Mouse (Mus musculus): Measurements from ENCODE around the gene Trp53tg5. TPM values are rescaled to one million over a fixed set of nuclear protein-coding genes. Genes with fewer than 3 reads are reported as not detected.

The Trp53tg5 gene
- polyA plus RNA-seq, 1 experiment, result not detected

- peaks cover 26% of the 10 kb centered on the region for H3K36me3 ChIP-seq (ENCODE audit: control insufficient read depth, insufficient read depth, low read length, poor library complexity, severe bottlenecking)
- no peaks in the 10 kb centered on the region for H3K9me3 ChIP-seq (replicated peaks; ENCODE audit: control insufficient read depth, insufficient read depth, low read length, poor library complexity, severe bottlenecking)
- H3K27ac ChIP-seq (ENCODE audit: insufficient read depth, low read length), result peak overlapping the region; percentile 40
- H3K27me3 ChIP-seq (ENCODE audit: control insufficient read depth, insufficient read depth, low read length, poor library complexity, severe bottlenecking), result no peaks in the 10 kb centered on the region
- peak overlapping the region; percentile 26 for H3K4me3 ChIP-seq (ENCODE audit: low read depth, low read length)
- peaks cover 25% of the 10 kb centered on the region for H3K4me1 ChIP-seq (ENCODE audit: control insufficient read depth, insufficient read depth, low read length)
- TF ChIP-seq CTCF (IDR thresholded peaks at IDR 0.05; ENCODE audit: low read depth, low read length) (no peak), EP300 (IDR thresholded peaks at IDR 0.05; ENCODE audit: insufficient read depth, low read depth, low read length) (no peak; the same call in 1 of the 2 replicates)
- H3K9ac ChIP-seq (ENCODE audit: low read depth, poor library complexity, severe bottlenecking), result peak overlapping the region; percentile 58
These were observed 42.8 kb downstream of the Trp53tg5 start for GRCm38 (mm10) chr2:164430697-164431096.

- TF ChIP-seq CTCF (IDR thresholded peaks at IDR 0.05; ENCODE audit: low read depth, low read length), result no peak
- TF ChIP-seq EP300 (IDR thresholded peaks at IDR 0.05; ENCODE audit: insufficient read depth, low read depth, low read length), result no peak
- no peak for TF ChIP-seq POLR2A (IDR thresholded peaks at IDR 0.05; ENCODE audit: insufficient read depth, low read length)
- peaks cover 18% of the 10 kb centered on the region for H3K4me1 ChIP-seq (ENCODE audit: control insufficient read depth, insufficient read depth, low read length)
These were observed 43.5 kb downstream of the Trp53tg5 start for GRCm38 (mm10) chr2:164429881-164430615.

GRCm38 (mm10) chr2:164428451-164428850 lies 45.1 kb downstream of the Trp53tg5 start:
- H3K4me3 ChIP-seq (ENCODE audit: low read depth, low read length), result no peak overlapping the region
- TF ChIP-seq EP300 (IDR thresholded peaks at IDR 0.05; ENCODE audit: insufficient read depth, low read depth, low read length), result no peak
- no peak for TF ChIP-seq CTCF (IDR thresholded peaks at IDR 0.05; ENCODE audit: low read depth, low read length)
- no peak for TF ChIP-seq POLR2A (IDR thresholded peaks at IDR 0.05; ENCODE audit: insufficient read depth, low read length)
- peaks cover 14% of the 10 kb centered on the region for H3K4me1 ChIP-seq (ENCODE audit: control insufficient read depth, insufficient read depth, low read length)
- no peaks in the 10 kb centered on the region for H3K27me3 ChIP-seq (ENCODE audit: control insufficient read depth, insufficient read depth, low read length, poor library complexity, severe bottlenecking)
- H3K36me3 ChIP-seq (ENCODE audit: control insufficient read depth, insufficient read depth, low read length, poor library complexity, severe bottlenecking), result peaks cover 41% of the 10 kb centered on the region
- H3K27ac ChIP-seq (ENCODE audit: insufficient read depth, low read length), result no peak overlapping the region
- H3K9me3 ChIP-seq (replicated peaks; ENCODE audit: control insufficient read depth, insufficient read depth, low read length, poor library complexity, severe bottlenecking), result no peaks in the 10 kb centered on the region
- no peak overlapping the region for H3K9ac ChIP-seq (ENCODE audit: low read depth, poor library complexity, severe bottlenecking)

More at GRCm38 (mm10) chr2:164429881-164430615, 43.5 kb downstream of the Trp53tg5 start:
- Histone ChIP-seq H3K27me3 (ENCODE audit: control insufficient read depth, insufficient read depth, low read length, poor library complexity, severe bottlenecking) (no peaks in the 10 kb centered on the region), H3K27ac (ENCODE audit: insufficient read depth, low read length) (peak overlapping the region; percentile 40), H3K9me3 (replicated peaks; ENCODE audit: control insufficient read depth, insufficient read depth, low read length, poor library complexity, severe bottlenecking) (no peaks in the 10 kb centered on the region), H3K36me3 (ENCODE audit: control insufficient read depth, insufficient read depth, low read length, poor library complexity, severe bottlenecking) (peaks cover 32% of the 10 kb centered on the region), H3K4me3 (ENCODE audit: low read depth, low read length) (peak overlapping the region; percentile 9), H3K9ac (ENCODE audit: low read depth, poor library complexity, severe bottlenecking) (0 out of 2 replicates have a peak overlapping the region, but pooled peaks have one; percentile 58)

- peaks cover 43% of the 10 kb centered on the region for H3K36me3 ChIP-seq (ENCODE audit: control insufficient read depth, insufficient read depth, low read length, poor library complexity, severe bottlenecking)
These were observed 46.6 kb downstream of the Trp53tg5 start for GRCm38 (mm10) chr2:164426952-164427351.

GRCm38 (mm10) chr2:164426121-164426520 lies 47.4 kb downstream of the Trp53tg5 start:
- H3K27ac ChIP-seq (ENCODE audit: insufficient read depth, low read length), result no peak overlapping the region
- peaks cover 43% of the 10 kb centered on the region for H3K36me3 ChIP-seq (ENCODE audit: control insufficient read depth, insufficient read depth, low read length, poor library complexity, severe bottlenecking)
- H3K9me3 ChIP-seq (replicated peaks; ENCODE audit: control insufficient read depth, insufficient read depth, low read length, poor library complexity, severe bottlenecking), result no peaks in the 10 kb centered on the region
- peaks cover 9% of the 10 kb centered on the region for H3K4me1 ChIP-seq (ENCODE audit: control insufficient read depth, insufficient read depth, low read length)
- H3K4me3 ChIP-seq (ENCODE audit: low read depth, low read length), result no peak overlapping the region
- no peak for TF ChIP-seq POLR2A (IDR thresholded peaks at IDR 0.05; ENCODE audit: insufficient read depth, low read length)
- no peak for TF ChIP-seq EP300 (IDR thresholded peaks at IDR 0.05; ENCODE audit: insufficient read depth, low read depth, low read length)
- TF ChIP-seq CTCF (IDR thresholded peaks at IDR 0.05; ENCODE audit: low read depth, low read length), result no peak
- H3K9ac ChIP-seq (ENCODE audit: low read depth, poor library complexity, severe bottlenecking), result no peak overlapping the region
- no peaks in the 10 kb centered on the region for H3K27me3 ChIP-seq (ENCODE audit: control insufficient read depth, insufficient read depth, low read length, poor library complexity, severe bottlenecking)

More at GRCm38 (mm10) chr2:164426952-164427351, 46.6 kb downstream of the Trp53tg5 start:
- H3K4me3 ChIP-seq (ENCODE audit: low read depth, low read length), result no peak overlapping the region
- no peak overlapping the region for H3K27ac ChIP-seq (ENCODE audit: insufficient read depth, low read length)
- TF ChIP-seq EP300 (IDR thresholded peaks at IDR 0.05; ENCODE audit: insufficient read depth, low read depth, low read length) (no peak), POLR2A (IDR thresholded peaks at IDR 0.05; ENCODE audit: insufficient read depth, low read length) (no peak), CTCF (IDR thresholded peaks at IDR 0.05; ENCODE audit: low read depth, low read length) (no peak)
- no peaks in the 10 kb centered on the region for H3K9me3 ChIP-seq (replicated peaks; ENCODE audit: control insufficient read depth, insufficient read depth, low read length, poor library complexity, severe bottlenecking)
- H3K4me1 ChIP-seq (ENCODE audit: control insufficient read depth, insufficient read depth, low read length), result peaks cover 11% of the 10 kb centered on the region
- H3K27me3 ChIP-seq (ENCODE audit: control insufficient read depth, insufficient read depth, low read length, poor library complexity, severe bottlenecking), result no peaks in the 10 kb centered on the region
- no peak overlapping the region for H3K9ac ChIP-seq (ENCODE audit: low read depth, poor library complexity, severe bottlenecking)

- peaks cover 43% of the 10 kb centered on the region for H3K36me3 ChIP-seq (ENCODE audit: control insufficient read depth, insufficient read depth, low read length, poor library complexity, severe bottlenecking)
- no peaks in the 10 kb centered on the region for H3K27me3 ChIP-seq (ENCODE audit: control insufficient read depth, insufficient read depth, low read length, poor library complexity, severe bottlenecking)
- H3K4me1 ChIP-seq (ENCODE audit: control insufficient read depth, insufficient read depth, low read length), result peaks cover 7% of the 10 kb centered on the region
- H3K9me3 ChIP-seq (replicated peaks; ENCODE audit: control insufficient read depth, insufficient read depth, low read length, poor library complexity, severe bottlenecking), result no peaks in the 10 kb centered on the region
- no peak overlapping the region for H3K4me3 ChIP-seq (ENCODE audit: low read depth, low read length)
- TF ChIP-seq POLR2A (IDR thresholded peaks at IDR 0.05; ENCODE audit: insufficient read depth, low read length), result no peak
- no peak for TF ChIP-seq CTCF (IDR thresholded peaks at IDR 0.05; ENCODE audit: low read depth, low read length)
- TF ChIP-seq EP300 (IDR thresholded peaks at IDR 0.05; ENCODE audit: insufficient read depth, low read depth, low read length), result no peak
- H3K9ac ChIP-seq (ENCODE audit: low read depth, poor library complexity, severe bottlenecking), result no peak overlapping the region
- H3K27ac ChIP-seq (ENCODE audit: insufficient read depth, low read length), result no peak overlapping the region
These were observed 48.1 kb downstream of the Trp53tg5 start for GRCm38 (mm10) chr2:164425401-164425800.
